10 mouse cellular contexts compared by ENCODE assay signal in the genomic region with DNA sequence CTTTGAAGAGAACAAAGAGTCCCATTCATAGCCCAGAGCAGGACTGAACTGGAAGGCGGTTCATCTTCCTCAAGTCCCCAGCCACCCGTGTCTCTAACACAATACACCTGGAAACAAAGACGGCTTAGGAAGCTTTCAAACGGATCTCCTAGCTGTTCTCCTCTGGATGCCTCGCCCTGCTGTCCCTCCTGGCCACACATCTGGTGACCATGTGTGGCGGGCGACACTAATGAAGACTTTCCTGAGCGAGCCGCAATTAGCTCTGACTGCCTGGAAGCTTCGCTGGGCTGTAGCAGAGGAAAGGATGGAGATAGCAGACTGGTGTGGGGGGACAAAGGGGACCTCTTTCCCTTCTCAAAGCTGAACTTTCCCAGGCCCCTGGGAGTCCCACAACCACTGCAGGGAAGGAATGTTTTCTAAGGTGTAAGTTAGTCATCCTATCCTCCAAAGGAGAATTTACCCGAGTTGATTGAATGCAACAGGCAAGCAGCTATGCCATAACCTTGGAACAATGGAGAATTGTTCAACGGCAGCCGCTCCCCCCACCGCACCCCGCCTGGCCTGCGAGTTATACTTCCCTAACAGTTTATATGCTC.
DNase-seq lines count a peak whose midpoint lies in the region; ATAC-seq and TF ChIP-seq lines count a peak whose summit lies in the region.
"Had no signal": no experiment of that assay in that cellular context is flagged by ENCODE, and none has a peak within 500 bp of the region (broad histone marks: within the 10 kb centered on the region; RNA-seq: fewer than 3 reads in every experiment).

No protein-coding gene starts in this region.

- no peak for DNase-seq in heart, embryonic 10.5 days (ENCODE audit: low spot score)
- DNase-seq in cerebellum, adult 11-12 months = no peak
- DNase-seq in kidney, adult 8-10 months = no peak
- no peak for DNase-seq in heart, adult 11 months
- DNase-seq: heart, postnatal 14 days; lung, postnatal 10 days had no signal

- H3K27me3 ChIP-seq in heart, embryonic 12.5 days (replicated peaks) = no peaks in the 10 kb centered on the region
- no peaks in the 10 kb centered on the region for H3K27me3 ChIP-seq in heart, embryonic 10.5 days (ENCODE audit: insufficient read depth, poor library complexity, severe bottlenecking)
- H3K27me3 ChIP-seq in embryonic facial prominence, embryonic 12.5 days = no peaks in the 10 kb centered on the region
- no peaks in the 10 kb centered on the region for H3K27me3 ChIP-seq in intestine, postnatal 0 days (replicated peaks; ENCODE audit: control insufficient read depth, insufficient read depth, low read length)
- no peaks in the 10 kb centered on the region for H3K27me3 ChIP-seq in neural tube, embryonic 12.5 days (replicated peaks)

- no peak for TF ChIP-seq CTCF in intestine, postnatal 0 days (IDR thresholded peaks at IDR 0.05; ENCODE audit: low read depth)

- no peaks in the 10 kb centered on the region for H3K9me3 ChIP-seq in heart, embryonic 12.5 days (replicated peaks)
- H3K9me3 ChIP-seq in heart, embryonic 10.5 days = no peaks in the 10 kb centered on the region
- H3K9me3 ChIP-seq in embryonic facial prominence, embryonic 12.5 days = no peaks in the 10 kb centered on the region
- no peaks in the 10 kb centered on the region for H3K9me3 ChIP-seq in intestine, postnatal 0 days (ENCODE audit: control insufficient read depth)
- H3K9me3 ChIP-seq in neural tube, embryonic 12.5 days = no peaks in the 10 kb centered on the region

- 0 out of 2 replicates have a peak overlapping the region, but pooled peaks have one; percentile 28 for H3K27ac ChIP-seq in heart, embryonic 12.5 days (ENCODE audit: poor library complexity, severe bottlenecking)
- no peak overlapping the region for H3K27ac ChIP-seq in heart, embryonic 10.5 days
- peak overlapping the region; percentile 84 for H3K27ac ChIP-seq in embryonic facial prominence, embryonic 12.5 days
- no peak overlapping the region for H3K27ac ChIP-seq in intestine, postnatal 0 days (ENCODE audit: low read depth, low read length)
- H3K27ac ChIP-seq in neural tube, embryonic 12.5 days = no peak overlapping the region

- no peaks in the 10 kb centered on the region for H3K36me3 ChIP-seq in heart, embryonic 12.5 days
- H3K36me3 ChIP-seq in heart, embryonic 10.5 days = no peaks in the 10 kb centered on the region
- H3K36me3 ChIP-seq in embryonic facial prominence, embryonic 12.5 days = no peaks in the 10 kb centered on the region
- H3K36me3 ChIP-seq in intestine, postnatal 0 days (ENCODE audit: control insufficient read depth, insufficient read depth) = no peaks in the 10 kb centered on the region
- H3K36me3 ChIP-seq in neural tube, embryonic 12.5 days = no peaks in the 10 kb centered on the region

- H3K4me2 ChIP-seq in heart, embryonic 12.5 days = no peak overlapping the region
- peak overlapping the region; percentile 34 for H3K4me2 ChIP-seq in embryonic facial prominence, embryonic 12.5 days (replicated peaks)
- H3K4me2 ChIP-seq in intestine, postnatal 0 days (replicated peaks; ENCODE audit: low read depth) = no peak overlapping the region
- H3K4me2 ChIP-seq in neural tube, embryonic 12.5 days (replicated peaks) = peak overlapping the region; percentile 30

- ATAC-seq in heart, embryonic 12.5 days (ENCODE audit: insufficient number of reproducible peaks, low FRiP score) = no peak
- 0 out of 2 replicates have a peak, but pooled peaks have one; percentile 56 for ATAC-seq in embryonic facial prominence, embryonic 12.5 days (ENCODE audit: insufficient number of reproducible peaks, insufficient read depth, low FRiP score, low TSS enrichment)
- peak; percentile 81 for ATAC-seq in intestine, postnatal 0 days
- no peak for ATAC-seq in neural tube, embryonic 12.5 days (ENCODE audit: low FRiP score, low read depth)

- H3K4me1 ChIP-seq in heart, embryonic 12.5 days (replicated peaks) = no peaks in the 10 kb centered on the region
- H3K4me1 ChIP-seq in heart, embryonic 10.5 days = no peaks in the 10 kb centered on the region
- H3K4me1 ChIP-seq in embryonic facial prominence, embryonic 12.5 days = peaks cover 14% of the 10 kb centered on the region
- H3K4me1 ChIP-seq in intestine, postnatal 0 days (replicated peaks; ENCODE audit: control insufficient read depth, insufficient read depth, low read length) = no peaks in the 10 kb centered on the region
- peaks cover 7% of the 10 kb centered on the region; the same call in 1 of the 2 replicates for H3K4me1 ChIP-seq in neural tube, embryonic 12.5 days

- no peak overlapping the region for H3K9ac ChIP-seq in heart, embryonic 12.5 days
- H3K9ac ChIP-seq in embryonic facial prominence, embryonic 12.5 days = 0 out of 2 replicates have a peak overlapping the region, but pooled peaks have one; percentile 24
- no peak overlapping the region for H3K9ac ChIP-seq in intestine, postnatal 0 days (ENCODE audit: low read depth, low read length)
- no peak overlapping the region for H3K9ac ChIP-seq in neural tube, embryonic 12.5 days

- 56% methylated on average over 16 of the region's 16 CpGs for WGBS in heart, embryonic 12.5 days
- WGBS in heart, embryonic 10.5 days = 50% methylated on average over 16 of the region's 16 CpGs
- WGBS in embryonic facial prominence, embryonic 12.5 days = 8% methylated on average over 16 of the region's 16 CpGs
- 40% methylated on average over 16 of the region's 16 CpGs for WGBS in intestine, postnatal 0 days
- 30% methylated on average over 16 of the region's 16 CpGs for WGBS in neural tube, embryonic 12.5 days

- H3K4me3 ChIP-seq in heart, embryonic 12.5 days = no peak overlapping the region
- H3K4me3 ChIP-seq in heart, embryonic 10.5 days = no peak overlapping the region
- no peak overlapping the region for H3K4me3 ChIP-seq in embryonic facial prominence, embryonic 12.5 days
- no peak overlapping the region for H3K4me3 ChIP-seq in intestine, postnatal 0 days (ENCODE audit: low read depth, low read length)
- H3K4me3 ChIP-seq in neural tube, embryonic 12.5 days = no peak overlapping the region

Comparison
In these comparisons a context has a peak if more than half of its experiments do, and no peak if none do; other contexts are left out.
1. H3K27ac ChIP-seq: peak in heart, embryonic 12.5 days (single experiment) and embryonic facial prominence, embryonic 12.5 days (single experiment); none in heart, embryonic 10.5 days (single experiment), intestine, postnatal 0 days (single experiment) and neural tube, embryonic 12.5 days (single experiment).
2. ATAC-seq: peak in embryonic facial prominence, embryonic 12.5 days (single experiment) and intestine, postnatal 0 days (single experiment); none in heart, embryonic 12.5 days (single experiment) and neural tube, embryonic 12.5 days (single experiment).
3. H3K4me2 ChIP-seq: peak in embryonic facial prominence, embryonic 12.5 days (single experiment) and neural tube, embryonic 12.5 days (single experiment); none in heart, embryonic 12.5 days (single experiment) and intestine, postnatal 0 days (single experiment).